16 mouse cellular contexts compared by ENCODE assay signal in genomic region chr2:103937670-103938069, GRCm38 (mm10).
"Had no signal": no experiment of that assay in that cellular context is flagged by ENCODE, and none has a peak within 500 bp of the region (broad histone marks: within the 10 kb centered on the region; RNA-seq: fewer than 3 reads in every experiment).

No protein-coding gene starts in this region.

- H3K4me1 ChIP-seq: stomach, embryonic 15.5 days had no signal

- H3K27me3 ChIP-seq: neural tube, embryonic 13.5 days; neural tube, embryonic 15.5 days; stomach, embryonic 15.5 days had no signal

- H3K36me3 ChIP-seq: neural tube, embryonic 13.5 days; neural tube, embryonic 15.5 days; stomach, embryonic 15.5 days had no signal

- H3K4me3 ChIP-seq: neural tube, embryonic 13.5 days; neural tube, embryonic 15.5 days; stomach, embryonic 15.5 days had no signal

- DNase-seq: retina, postnatal 1 day; right cerebral cortex, adult 18-20 months; right cerebral cortex, postnatal 14 days; right cerebral cortex, postnatal 25 days; right cerebral cortex, postnatal 4 days; spleen, adult 18-20 months; thymus, adult 18-20 months; thymus, adult 2 months; thymus, postnatal 14 days; thymus, postnatal 25 days; thymus, postnatal 36 days; thymus, postnatal 4 days had no signal

- H3K27ac ChIP-seq: neural tube, embryonic 13.5 days; neural tube, embryonic 15.5 days; stomach, embryonic 15.5 days; stomach, postnatal 0 days had no signal

- H3K9ac ChIP-seq: neural tube, embryonic 13.5 days; neural tube, embryonic 15.5 days; stomach, embryonic 15.5 days had no signal

- H3K9me3 ChIP-seq: neural tube, embryonic 13.5 days; neural tube, embryonic 15.5 days; stomach, embryonic 15.5 days had no signal

- H3K4me2 ChIP-seq: neural tube, embryonic 13.5 days; neural tube, embryonic 15.5 days; stomach, embryonic 15.5 days had no signal
